Mouse (Mus musculus) ES-E14 (cell line): ENCODE results near the gene Patl2. TPM values are rescaled to one million over a fixed set of nuclear protein-coding genes. Genes with fewer than 3 reads are reported as not detected.

ENCODE experiments used
- DNase-seq: peaks from one replicate; pipeline ENCODE4 v3.0.0-alpha.2; 2013; ENCODE audit warnings: low read depth, low spot score
- H3K27ac ChIP-seq: 2 replicates; pipeline ENCODE4 v1.5.1; 2012; ENCODE audit warnings: low read depth, mild to moderate bottlenecking, low read length, moderate library complexity, mixed read lengths; ENCODE audit not compliant: poor library complexity, insufficient read depth, severe bottlenecking
- H3K36me3 ChIP-seq: 2 replicates; pipeline ENCODE4 v1.6.1; 2012; ENCODE audit warnings: mild to moderate bottlenecking, low read length, moderate library complexity, mixed read lengths; ENCODE audit not compliant: control insufficient read depth, poor library complexity, insufficient read depth, severe bottlenecking
- H3K4me1 ChIP-seq, 2 experiments: fragments of 150-350 bp in 1 of 2; sonication (generic) in 1 of 2; 2 replicates each; pipeline ENCODE4 v1.6.1; 2012; ENCODE audit warnings: low read length in 2 of 2, mild to moderate bottlenecking in 1 of 2, mixed read lengths in 1 of 2; ENCODE audit not compliant: control insufficient read depth in 2 of 2, insufficient read depth in 2 of 2, poor library complexity in 1 of 2
- H3K4me3 ChIP-seq, 2 experiments: fragments of 150-350 bp in 1 of 2; sonication (generic) in 1 of 2; 2 replicates each; pipeline ENCODE4 v1.5.1; 2012; ENCODE audit warnings: low read length in 2 of 2, low read depth in 1 of 2, mild to moderate bottlenecking in 1 of 2, mixed read lengths in 1 of 2; ENCODE audit not compliant: insufficient read depth in 1 of 2, poor library complexity in 1 of 2, severe bottlenecking in 1 of 2
- H3K9ac ChIP-seq: 2 replicates; pipeline ENCODE4 v1.6.1; 2012; ENCODE audit warnings: low read depth, mild to moderate bottlenecking, low read length, mixed read lengths; ENCODE audit not compliant: poor library complexity, insufficient read depth, severe bottlenecking
- H3K9me3 ChIP-seq: fragments of 150-350 bp; sonication (generic); 2 replicates; pipeline ENCODE4 v1.6.1; 2012; ENCODE audit warnings: low read depth, mild to moderate bottlenecking, low read length; ENCODE audit not compliant: control insufficient read depth, insufficient read depth
- CHD2 ChIP-seq: IDR thresholded peaks from 2 replicates; pipeline ENCODE4 v1.6.1; 2014; ENCODE audit warnings: mild to moderate bottlenecking, low read depth, low read length, inconsistent platforms
- HCFC1 ChIP-seq: IDR thresholded peaks from 2 replicates; pipeline ENCODE4 v1.6.1; 2012; ENCODE audit warnings: low read length, inconsistent platforms, borderline replicate concordance; ENCODE audit not compliant: insufficient read depth
- MAFK ChIP-seq: IDR thresholded peaks from 2 replicates; pipeline ENCODE4 v1.6.1; 2014; ENCODE audit warnings: mild to moderate bottlenecking, low read depth, low read length, inconsistent platforms; ENCODE audit not compliant: insufficient read depth
- ZC3H11A ChIP-seq: IDR thresholded peaks from 2 replicates; pipeline ENCODE4 v1.6.1; 2012; ENCODE audit warnings: low read depth, mild to moderate bottlenecking, inconsistent platforms, low read length, borderline replicate concordance
- ZNF384 ChIP-seq: IDR thresholded peaks from 2 replicates; pipeline ENCODE4 v1.6.1; 2012; ENCODE audit warnings: low read depth, low read length, inconsistent platforms
- in situ Hi-C, 2 experiments: fragments of 600-800 bp; cut with MboI; formaldehyde crosslinking; loops; one replicate each; pipeline ENCODE4 v1.15.1; 2025; ENCODE audit warnings: low sequenced_read_pairs in 2 of 2, inconsistent platforms in 1 of 2; ENCODE audit not compliant: unreplicated experiment in 2 of 2
- total RNA-seq: library from RNA; depleted of rRNA; stranded (reverse); fragments of 300-350 nt; gene quantifications from 2 replicates; pipeline ENCODE4 v1.2.3, GENCODE M21; 2012

The Patl2 gene
- total RNA-seq, 1 experiment, result 1.3 TPM

DNA sequence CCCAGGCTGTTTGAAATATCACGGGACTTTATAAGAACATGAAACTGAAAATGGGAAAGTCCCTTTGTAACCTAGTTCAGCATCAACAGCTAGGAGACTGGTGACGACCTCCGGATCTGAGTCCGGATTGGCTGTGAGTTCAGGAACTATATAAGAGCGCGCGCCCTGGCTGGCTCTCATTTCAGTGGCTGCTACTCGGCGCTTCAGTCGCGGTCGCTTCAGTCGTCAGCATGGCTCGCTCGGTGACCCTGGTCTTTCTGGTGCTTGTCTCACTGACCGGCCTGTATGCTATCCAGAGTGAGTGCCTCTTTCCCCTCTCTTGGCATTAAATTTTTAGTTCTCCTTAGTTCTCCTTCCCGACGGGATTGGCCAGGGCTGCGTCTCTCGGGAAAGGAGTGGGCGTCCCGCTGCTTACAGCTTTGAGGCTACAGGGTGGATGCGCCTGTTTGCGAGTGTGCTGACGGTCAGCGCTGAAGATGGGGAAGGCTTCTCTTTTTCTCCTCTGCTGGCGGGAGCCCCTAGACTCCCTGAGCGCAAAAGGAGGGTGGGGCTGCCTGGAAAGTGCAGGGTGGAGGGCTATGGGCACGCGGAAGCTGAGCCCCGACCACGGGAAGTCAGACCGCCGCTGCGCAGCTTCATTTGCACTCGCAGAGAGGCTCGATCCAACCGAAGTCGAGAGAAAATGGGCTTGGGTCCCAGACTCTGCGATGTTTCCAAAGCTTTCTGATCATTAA is 38.3 kb downstream of the Patl2 start, which contains the start of gene B2m:
B2m (plus strand) TSS at position 179 of the 734 bp plus-strand sequence.
- Histone ChIP-seq H3K9ac (peak within 1 kb of the TSS; percentile 69), H3K4me1 (0 out of 4 replicates have a peak, but pooled peaks cover 0 to 2% of the 10 kb centered on the region in 2 experiments), H3K9me3 (no peaks in the 10 kb centered on the region; the same call in 1 of the 2 replicates), H3K27ac (no peak within 1 kb of the TSS), H3K4me3 (peak within 1 kb of the TSS; percentile 53 to 66), H3K36me3 (no peaks in the 10 kb centered on the region)
- in situ Hi-C loops, result no loop called here
- peak; percentile 86 for DNase-seq
- TF ChIP-seq HCFC1 (no peak), MAFK (no peak), ZC3H11A (no peak), CHD2 (peak; percentile 93)

DNA sequence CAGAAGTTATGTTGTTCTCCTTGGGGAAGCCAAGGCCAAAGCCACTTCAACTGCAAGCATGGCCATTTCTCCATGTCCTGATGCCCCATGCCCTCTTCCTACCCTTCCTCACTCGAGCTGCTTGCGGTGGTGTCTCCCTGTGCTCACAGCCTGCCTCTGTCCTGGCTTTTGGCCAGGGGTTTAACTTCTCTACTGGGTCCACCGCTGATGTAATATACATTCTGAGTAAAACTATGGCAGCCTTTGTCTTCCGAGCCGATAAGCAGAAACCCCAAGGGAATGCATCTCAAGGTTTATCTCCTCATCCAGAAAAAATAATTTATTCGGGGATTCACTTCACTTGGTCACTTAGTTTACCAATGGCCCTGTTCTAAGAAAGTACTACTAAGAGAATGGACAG is 39.3 kb downstream of the Patl2 start:
- TF ChIP-seq CHD2 (no peak), ZNF384 (no peak), HCFC1 (no peak), MAFK (no peak), ZC3H11A (no peak)
- H3K4me1 ChIP-seq, result 0 out of 4 replicates have a peak, but pooled peaks cover 0 to 2% of the 10 kb centered on the region in 2 experiments
- H3K27ac ChIP-seq, result no peak overlapping the region
- H3K36me3 ChIP-seq, result no peaks in the 10 kb centered on the region
- H3K4me3 ChIP-seq, result no peak overlapping the region
- no peak for DNase-seq
- no peak overlapping the region for H3K9ac ChIP-seq
- in situ Hi-C loops, result no loop called here
- H3K9me3 ChIP-seq, result no peaks in the 10 kb centered on the region

DNA sequence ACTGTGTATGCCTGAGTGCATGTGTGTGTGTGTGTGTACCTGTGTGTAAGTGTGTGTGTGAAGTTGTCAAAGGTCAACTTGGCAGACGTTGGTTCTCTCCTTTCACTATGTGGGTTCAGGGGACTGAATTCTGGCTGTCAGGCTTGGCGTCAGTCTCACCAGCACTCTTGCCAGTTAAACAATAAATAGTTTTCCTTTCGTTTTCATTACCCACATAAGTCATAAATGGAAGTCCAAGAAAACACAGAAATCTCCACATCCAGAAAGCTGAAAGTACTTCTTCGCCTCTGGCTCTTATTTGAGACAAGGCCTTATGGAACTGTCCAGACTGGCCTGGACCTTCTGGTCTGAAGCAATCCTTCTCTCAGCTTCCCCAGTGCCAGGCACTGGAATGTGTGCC is 40.2 kb downstream of the Patl2 start:
- H3K9me3 ChIP-seq, result no peaks in the 10 kb centered on the region
- H3K9ac ChIP-seq, result no peak overlapping the region
- in situ Hi-C loops, result no loop called here
- TF ChIP-seq ZNF384 (no peak), MAFK (no peak), HCFC1 (no peak)
- 0 out of 4 replicates have a peak, but pooled peaks cover 0 to 2% of the 10 kb centered on the region in 2 experiments for H3K4me1 ChIP-seq
- H3K36me3 ChIP-seq, result no peaks in the 10 kb centered on the region
- H3K4me3 ChIP-seq, result no peak overlapping the region
- no peak overlapping the region for H3K27ac ChIP-seq
- no peak for DNase-seq

DNA sequence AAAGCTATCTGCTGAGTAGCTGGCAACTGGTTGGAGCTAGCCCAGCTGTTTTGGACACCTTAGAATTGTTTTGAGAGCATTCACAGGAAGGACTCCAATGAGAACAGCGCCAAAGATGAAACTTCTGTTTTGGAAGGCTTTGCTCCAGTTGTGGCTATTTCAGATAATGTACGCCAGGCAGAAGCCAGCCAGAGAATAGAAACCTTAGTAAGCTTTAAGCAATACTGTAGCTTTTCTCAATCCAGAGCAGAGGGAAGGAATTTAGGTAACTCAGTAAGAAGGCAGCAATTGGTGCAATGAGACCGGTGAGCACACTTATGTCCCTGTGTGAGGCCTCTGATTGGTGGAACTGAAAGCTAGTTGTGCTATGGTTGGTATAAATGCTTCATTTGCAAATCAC is 42.9 kb downstream of the Patl2 start:
- Histone ChIP-seq H3K36me3 (no peaks in the 10 kb centered on the region), H3K4me1 (no peaks in the 10 kb centered on the region), H3K4me3 (no peak overlapping the region), H3K27ac (no peak overlapping the region), H3K9me3 (no peaks in the 10 kb centered on the region), H3K9ac (no peak overlapping the region)
- TF ChIP-seq CHD2 (no peak), HCFC1 (no peak), ZC3H11A (no peak), ZNF384 (no peak), MAFK (no peak)
- in situ Hi-C loops, result no loop called here
- DNase-seq, result no peak
